Mouse (Mus musculus) heart, adult 2 months (tissue): Measurements from ENCODE around the gene Fam83e. TPM values are rescaled to one million over a fixed set of nuclear protein-coding genes. Genes with fewer than 3 reads are reported as not detected.

Source experiments
- DNase-seq, 2 experiments: peaks; one replicate each; pipeline ENCODE4 v3.0.0; 2021
- H3K27ac ChIP-seq: fragments of 200-600 bp; 2 replicates; pipeline ENCODE4 v1.8.1; 2022
- H3K27me3 ChIP-seq: fragments of 200-500 bp; 2 replicates; pipeline ENCODE4 v1.6.1; 2012; ENCODE audit warnings: mild to moderate bottlenecking, low read length, inconsistent platforms, mixed read lengths; ENCODE audit not compliant: control insufficient read depth, insufficient read depth
- H3K36me3 ChIP-seq: fragments of 200-500 bp; 2 replicates; pipeline ENCODE4 v1.6.1; 2012; ENCODE audit warnings: low read length, inconsistent platforms; ENCODE audit not compliant: control insufficient read depth, insufficient read depth
- H3K4me1 ChIP-seq: fragments of 200-500 bp; 2 replicates; pipeline ENCODE4 v1.6.1; 2011; ENCODE audit warnings: low read length; ENCODE audit not compliant: control insufficient read depth, insufficient read depth
- H3K4me3 ChIP-seq: fragments of 200-600 bp; 2 replicates; pipeline ENCODE4 v1.8.1; 2022
- H3K79me2 ChIP-seq: fragments of 200-500 bp; replicated peaks from 2 replicates; pipeline ENCODE4 v1.6.1; 2012; ENCODE audit warnings: mild to moderate bottlenecking, inconsistent platforms, low read length, moderate library complexity, mixed read lengths; ENCODE audit not compliant: control insufficient read depth, insufficient read depth
- H3K9ac ChIP-seq: fragments of 200-500 bp; 2 replicates; pipeline ENCODE4 v1.6.1; 2012; ENCODE audit warnings: low read depth, mild to moderate bottlenecking, control low read depth, inconsistent platforms, low read length, mixed read lengths
- CTCF ChIP-seq: fragments of 200-600 bp; IDR thresholded peaks from 2 replicates; pipeline ENCODE4 v1.8.1; 2022; ENCODE audit warnings: antibody characterized with exemption, mild to moderate bottlenecking, moderate library complexity
- EP300 ChIP-seq: fragments of 200-500 bp; IDR thresholded peaks from 2 replicates; pipeline ENCODE4 v1.6.1; 2011; ENCODE audit warnings: low read depth, low read length, control low read depth; ENCODE audit not compliant: insufficient read depth
- POLR2A ChIP-seq: fragments of 200-500 bp; IDR thresholded peaks from 2 replicates; pipeline ENCODE4 v1.6.1; 2011; ENCODE audit warnings: mild to moderate bottlenecking, low read depth, low read length, control low read depth; ENCODE audit not compliant: insufficient read depth
- WGBS: fragments of 180-500 bp; shearing (Covaris S2); methylation state at CpG from one replicate; pipeline ENCODE4 v1.1.7; 2018; 5-methylcytosine and 5-hydroxymethylcytosine counted together
- intact Hi-C: fragments of 180-260 bp; cut with DNase I; formaldehyde crosslinking; loops from one replicate; pipeline ENCODE4 v1.15.1; 2025
- polyA plus RNA-seq: library from polyadenylated mRNA; depleted of rRNA; stranded (reverse); fragments of >200 nt; gene quantifications from 2 replicates; pipeline ENCODE4 v1.2.3, GENCODE M21; 2012
- total RNA-seq, 2 experiments: library from RNA; stranded (reverse); gene quantifications; 2 replicates each; pipeline ENCODE4 v1.2.3; 2021

The Fam83e gene
- total and polyA plus RNA-seq, 3 experiments: 0.13 to 1.1 (median 0.34) TPM

GRCm38 (mm10) chr7:45725713-45726112 lies 4.7 kb downstream of the Fam83e start, which contains the start of gene Spaca4:
Spaca4 (minus strand) TSS chr7:45725813.
- Histone ChIP-seq H3K4me1 (no peaks in the 10 kb centered on the region), H3K36me3 (no peaks in the 10 kb centered on the region), H3K4me3 (no peak within 1 kb of the TSS), H3K9ac (no peak within 1 kb of the TSS), H3K27me3 (no peaks in the 10 kb centered on the region), H3K79me2 (no peaks in the 10 kb centered on the region), H3K27ac (no peak within 1 kb of the TSS)
- WGBS: 89% methylated on average over 11 of the region's 11 CpGs
- TF ChIP-seq EP300: no peak
- no peak for TF ChIP-seq CTCF
- no peak for TF ChIP-seq POLR2A
- intact Hi-C loops: no loop called here
- DNase-seq: no peak

DNA sequence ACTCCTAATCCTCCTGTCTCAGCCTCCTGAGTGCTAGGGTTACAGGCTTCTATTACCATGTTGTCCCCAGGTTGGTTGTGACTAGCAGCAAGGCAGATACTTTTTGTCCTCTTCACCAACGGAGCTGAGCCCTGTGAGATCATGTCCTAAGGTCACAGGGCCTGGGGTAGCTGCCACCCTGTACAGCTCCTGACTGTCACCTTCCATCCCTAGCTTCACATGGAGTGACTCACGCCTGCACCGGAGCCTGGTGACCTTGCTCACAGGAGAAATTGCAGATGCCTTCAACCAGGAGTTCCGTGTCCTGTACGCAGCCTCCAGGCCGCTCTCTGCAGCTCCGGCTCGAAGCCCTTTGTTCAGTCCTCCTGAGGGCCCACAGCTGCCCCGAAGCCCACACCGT lies 5.4 kb downstream of the Fam83e start:
- Histone ChIP-seq H3K27ac (no peak overlapping the region), H3K27me3 (no peaks in the 10 kb centered on the region), H3K79me2 (no peaks in the 10 kb centered on the region), H3K4me3 (no peak overlapping the region), H3K9ac (no peak overlapping the region), H3K4me1 (no peaks in the 10 kb centered on the region), H3K36me3 (no peaks in the 10 kb centered on the region)
- intact Hi-C loops: no loop called here
- no peak for DNase-seq
- 92% methylated on average over 10 of the region's 10 CpGs for WGBS
- TF ChIP-seq EP300 (no peak), POLR2A (no peak), CTCF (no peak)

GRCm38 (mm10) chr7:45727625-45728024 lies 6.6 kb downstream of the Fam83e start:
- TF ChIP-seq EP300: no peak
- TF ChIP-seq POLR2A: no peak
- TF ChIP-seq CTCF: no peak
- H3K27me3 ChIP-seq: no peaks in the 10 kb centered on the region
- 71% methylated on average over 3 of the region's 3 CpGs for WGBS
- H3K9ac ChIP-seq: no peak overlapping the region
- H3K27ac ChIP-seq: no peak overlapping the region
- H3K79me2 ChIP-seq: no peaks in the 10 kb centered on the region
- H3K4me3 ChIP-seq: no peak overlapping the region
- no peak for DNase-seq
- no peaks in the 10 kb centered on the region for H3K4me1 ChIP-seq
- intact Hi-C loops: no loop called here
- H3K36me3 ChIP-seq: no peaks in the 10 kb centered on the region

DNA sequence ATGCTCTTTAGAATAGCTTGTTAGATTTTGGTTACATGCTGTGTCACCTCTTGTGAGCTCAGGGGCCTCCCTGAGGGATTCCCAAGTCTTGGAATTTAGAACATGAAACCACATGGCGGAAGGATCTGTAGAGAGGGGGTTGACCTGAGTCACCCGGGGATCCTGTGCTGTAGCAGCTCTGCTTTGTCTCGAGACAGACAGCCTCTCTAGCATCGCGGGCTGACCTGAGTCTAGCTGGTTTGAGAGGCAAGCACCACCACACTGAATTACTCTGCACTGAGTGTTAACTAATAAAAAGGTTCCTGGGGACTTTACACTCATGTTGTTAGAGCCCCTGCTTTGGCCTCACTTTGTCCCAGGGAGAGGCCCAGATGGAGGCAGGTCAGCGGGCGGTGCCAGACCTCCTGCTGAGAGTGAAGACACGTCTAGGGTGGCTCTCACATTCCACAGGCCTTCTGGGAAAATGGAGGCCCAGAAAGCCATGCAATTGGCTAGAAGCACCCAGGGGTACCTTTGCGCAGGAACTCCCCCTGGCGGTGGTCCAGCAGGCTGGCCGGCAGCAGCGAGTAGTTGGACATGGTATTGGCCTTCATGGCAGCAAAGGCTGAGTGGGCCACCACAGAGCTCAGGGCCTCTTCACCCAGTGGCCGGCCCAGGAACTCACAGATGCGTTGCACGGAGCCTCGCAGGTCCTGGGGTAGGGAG lies 9.9 kb downstream of the Fam83e start:
- TF ChIP-seq CTCF (peak; percentile 35), POLR2A (no peak), EP300 (no peak)
- H3K4me1 ChIP-seq: no peaks in the 10 kb centered on the region
- H3K4me3 ChIP-seq: no peak overlapping the region
- DNase-seq: no peak
- no peak overlapping the region for H3K9ac ChIP-seq
- no peaks in the 10 kb centered on the region for H3K36me3 ChIP-seq
- no peak overlapping the region for H3K27ac ChIP-seq
- 29% methylated on average over 16 of the region's 16 CpGs for WGBS
- intact Hi-C loops: no loop called here
- H3K27me3 ChIP-seq: no peaks in the 10 kb centered on the region
- H3K79me2 ChIP-seq: no peaks in the 10 kb centered on the region

DNA sequence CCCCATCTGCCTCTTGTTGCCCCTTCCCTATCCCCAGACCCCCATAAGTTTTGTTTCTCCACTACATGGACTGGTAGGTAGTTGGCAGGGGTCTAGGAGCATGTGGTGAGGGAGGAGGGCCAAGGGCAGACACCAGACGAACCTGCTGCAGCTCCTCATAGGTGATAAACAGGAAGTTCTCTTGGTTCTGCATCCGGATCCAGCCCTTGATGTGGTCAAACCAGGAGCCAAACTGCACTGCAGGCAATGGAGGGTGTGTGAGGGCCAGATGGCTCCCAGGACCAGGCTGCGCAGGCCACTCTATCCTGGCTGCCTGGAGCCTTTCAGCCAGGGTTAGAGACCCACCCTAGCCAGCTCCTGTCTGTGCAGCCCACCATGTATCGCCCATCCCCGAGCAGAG lies 12.5 kb downstream of the Fam83e start:
- no peaks in the 10 kb centered on the region for H3K27me3 ChIP-seq
- no peaks in the 10 kb centered on the region for H3K4me1 ChIP-seq
- H3K79me2 ChIP-seq: no peaks in the 10 kb centered on the region
- H3K27ac ChIP-seq: no peak overlapping the region
- TF ChIP-seq POLR2A: no peak
- no peak for TF ChIP-seq EP300
- no peak for TF ChIP-seq CTCF
- no peak for DNase-seq
- WGBS: 66% methylated on average over 5 of the region's 5 CpGs
- H3K9ac ChIP-seq: no peak overlapping the region
- H3K36me3 ChIP-seq: no peaks in the 10 kb centered on the region
- intact Hi-C loops: no loop called here
- no peak overlapping the region for H3K4me3 ChIP-seq

GRCm38 (mm10) chr7:45739162-45739763 lies 18.3 kb downstream of the Fam83e start:
- WGBS: 7% methylated on average over 9 of the region's 9 CpGs
- Histone ChIP-seq H3K79me2 (no peaks in the 10 kb centered on the region), H3K36me3 (no peaks in the 10 kb centered on the region), H3K9ac (no peak overlapping the region), H3K27ac (no peak overlapping the region), H3K4me1 (no peaks in the 10 kb centered on the region), H3K27me3 (no peaks in the 10 kb centered on the region), H3K4me3 (no peak overlapping the region)
- TF ChIP-seq CTCF (peak; percentile 91), POLR2A (no peak), EP300 (peak; percentile 72; the same call in 1 of the 2 replicates)
- intact Hi-C loops: loop anchor here (1.0 to 2.0 kb wide), 3 partner anchors 62 to 270 kb away; no protein-coding TSS in a partner anchor
- DNase-seq: peak; percentile 73 to 74
